In the genomic region with DNA sequence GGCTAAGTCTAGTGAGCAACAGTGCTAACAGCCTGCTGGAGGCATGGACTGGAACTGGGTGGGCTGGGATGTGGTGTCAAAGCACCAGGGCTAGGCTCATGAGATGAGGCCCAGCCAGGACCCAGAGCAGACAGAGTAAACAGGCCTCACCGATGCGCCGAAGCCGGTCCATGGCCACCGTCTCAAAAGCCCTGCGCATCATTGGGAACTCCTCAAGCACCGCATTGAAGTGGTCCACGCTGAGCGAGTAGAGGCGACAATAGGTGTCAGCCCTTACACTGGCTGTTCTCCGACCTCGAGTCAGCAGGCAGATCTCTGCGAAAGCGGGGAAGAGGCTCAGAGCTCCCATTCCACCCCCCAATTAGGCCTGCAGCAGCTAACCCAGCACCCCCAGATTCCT, we compare ENCODE assay signal across 17 mouse cellular contexts. TPM values are rescaled to one million over a fixed set of nuclear protein-coding genes. Genes with fewer than 3 reads are reported as not detected.
A peak's percentile ranks its signal among the peaks of the same experiment; 100 is the strongest.
DNase-seq lines count a peak whose midpoint lies in the region; ATAC-seq lines count a peak whose summit lies in the region.
"Had no signal": no experiment of that assay in that cellular context is flagged by ENCODE, and none has a peak within 500 bp of the region (broad histone marks: within the 10 kb centered on the region; RNA-seq: fewer than 3 reads in every experiment).

No protein-coding gene starts in this region.

- H3K9ac ChIP-seq in forebrain, embryonic 12.5 days = no peak overlapping the region
- no peak overlapping the region for H3K9ac ChIP-seq in kidney, embryonic 16.5 days (replicated peaks; ENCODE audit: low read length)
- H3K9ac ChIP-seq in kidney, embryonic 14.5 days (ENCODE audit: low read depth, low read length) = no peak overlapping the region
- no peak overlapping the region for H3K9ac ChIP-seq in limb, embryonic 12.5 days (replicated peaks)
- no peak overlapping the region for H3K9ac ChIP-seq in liver, embryonic 16.5 days (ENCODE audit: low read depth, low read length)
- H3K9ac ChIP-seq: lung, embryonic 14.5 days had no signal

- no peaks in the 10 kb centered on the region for H3K36me3 ChIP-seq in forebrain, embryonic 10.5 days (replicated peaks)
- H3K36me3 ChIP-seq in forebrain, embryonic 12.5 days (replicated peaks) = peaks cover 9% of the 10 kb centered on the region; the same call in 1 of the 2 replicates
- no peaks in the 10 kb centered on the region for H3K36me3 ChIP-seq in kidney, embryonic 16.5 days (ENCODE audit: insufficient read depth, low read length)
- no peaks in the 10 kb centered on the region for H3K36me3 ChIP-seq in kidney, embryonic 14.5 days (ENCODE audit: control insufficient read depth, insufficient read depth, low read length)
- H3K36me3 ChIP-seq in limb, embryonic 12.5 days = no peaks in the 10 kb centered on the region
- H3K36me3 ChIP-seq in liver, embryonic 16.5 days (ENCODE audit: control insufficient read depth, insufficient read depth) = peaks cover 18% of the 10 kb centered on the region

- DNase-seq in forebrain, embryonic 10.5 days (ENCODE audit: extremely low spot score, low spot score) = no peak
- no peak for DNase-seq in embryo, embryonic 9.5 days (ENCODE audit: extremely low spot score)
- no peak for DNase-seq in left cerebral cortex, adult 9 months (ENCODE audit: low spot score in 2 of 2)
- DNase-seq: cerebellum, adult 9-10 months; heart, adult 18-20 months; kidney, adult 9 months; lung, postnatal 4 days had no signal

- no peaks in the 10 kb centered on the region for H3K9me3 ChIP-seq in forebrain, embryonic 10.5 days
- H3K9me3 ChIP-seq in forebrain, embryonic 12.5 days = no peaks in the 10 kb centered on the region
- no peaks in the 10 kb centered on the region for H3K9me3 ChIP-seq in kidney, embryonic 16.5 days (ENCODE audit: low read length)
- H3K9me3 ChIP-seq in kidney, embryonic 14.5 days (ENCODE audit: control insufficient read depth, low read length) = no peaks in the 10 kb centered on the region
- no peaks in the 10 kb centered on the region for H3K9me3 ChIP-seq in limb, embryonic 12.5 days
- no peaks in the 10 kb centered on the region for H3K9me3 ChIP-seq in liver, embryonic 16.5 days (replicated peaks; ENCODE audit: control insufficient read depth, low read length)
- H3K9me3 ChIP-seq: midbrain, embryonic 10.5 days had no signal

- H3K27ac ChIP-seq in forebrain, embryonic 10.5 days = no peak overlapping the region
- no peak overlapping the region; the same call in 1 of the 2 replicates for H3K27ac ChIP-seq in forebrain, embryonic 12.5 days
- no peak overlapping the region for H3K27ac ChIP-seq in kidney, embryonic 16.5 days (ENCODE audit: low read length)
- no peak overlapping the region for H3K27ac ChIP-seq in kidney, embryonic 14.5 days (ENCODE audit: low read depth, low read length)
- no peak overlapping the region for H3K27ac ChIP-seq in limb, embryonic 12.5 days
- no peak overlapping the region for H3K27ac ChIP-seq in liver, embryonic 16.5 days (ENCODE audit: low read length)

- H3K4me1 ChIP-seq in forebrain, embryonic 10.5 days = peaks cover 45% of the 10 kb centered on the region
- H3K4me1 ChIP-seq in forebrain, embryonic 12.5 days = peaks cover 16% of the 10 kb centered on the region
- peaks cover 9% of the 10 kb centered on the region for H3K4me1 ChIP-seq in kidney, embryonic 16.5 days (ENCODE audit: insufficient read depth, low read length)
- no peaks in the 10 kb centered on the region for H3K4me1 ChIP-seq in kidney, embryonic 14.5 days (ENCODE audit: control insufficient read depth, insufficient read depth, low read length)
- H3K4me1 ChIP-seq in limb, embryonic 12.5 days (replicated peaks) = peaks cover 9% of the 10 kb centered on the region
- H3K4me1 ChIP-seq in liver, embryonic 16.5 days (ENCODE audit: control insufficient read depth, low read depth, low read length) = peaks cover 38% of the 10 kb centered on the region

- H3K27me3 ChIP-seq in forebrain, embryonic 10.5 days (ENCODE audit: poor library complexity, severe bottlenecking) = peaks cover 74% of the 10 kb centered on the region
- H3K27me3 ChIP-seq in forebrain, embryonic 12.5 days = peaks cover 47% of the 10 kb centered on the region
- H3K27me3 ChIP-seq in kidney, embryonic 16.5 days (ENCODE audit: insufficient read depth, low read length) = peaks cover 8% of the 10 kb centered on the region; the same call in 1 of the 2 replicates
- peaks cover 32% of the 10 kb centered on the region for H3K27me3 ChIP-seq in kidney, embryonic 14.5 days (ENCODE audit: control insufficient read depth, insufficient read depth, low read length)
- peaks cover 74% of the 10 kb centered on the region for H3K27me3 ChIP-seq in limb, embryonic 12.5 days
- peaks cover 5% of the 10 kb centered on the region for H3K27me3 ChIP-seq in liver, embryonic 16.5 days (ENCODE audit: control insufficient read depth, insufficient read depth, low read depth, low read length)
- H3K27me3 ChIP-seq: Patski had no signal

- no peak overlapping the region for H3K4me2 ChIP-seq in forebrain, embryonic 12.5 days
- H3K4me2 ChIP-seq in kidney, embryonic 16.5 days (replicated peaks; ENCODE audit: low read depth, low read length) = 0 out of 2 replicates have a peak overlapping the region, but pooled peaks have one; percentile 69
- no peak overlapping the region for H3K4me2 ChIP-seq in kidney, embryonic 14.5 days (replicated peaks; ENCODE audit: low read depth, low read length)
- H3K4me2 ChIP-seq in limb, embryonic 12.5 days = peak overlapping the region; percentile 58
- 0 out of 2 replicates have a peak overlapping the region, but pooled peaks have one; percentile 73 for H3K4me2 ChIP-seq in liver, embryonic 16.5 days (ENCODE audit: low read depth, low read length)

- no peak for ATAC-seq in forebrain, embryonic 12.5 days (ENCODE audit: low FRiP score)
- ATAC-seq in kidney, embryonic 16.5 days (ENCODE audit: low FRiP score, low TSS enrichment) = no peak
- no peak for ATAC-seq in kidney, embryonic 14.5 days (ENCODE audit: low FRiP score, low TSS enrichment)
- no peak for ATAC-seq in limb, embryonic 12.5 days (ENCODE audit: insufficient number of reproducible peaks, insufficient read depth, low FRiP score, low TSS enrichment, low read depth)
- no peak for ATAC-seq in liver, embryonic 16.5 days (ENCODE audit: low read depth)
- ATAC-seq: Patski had no signal

- WGBS in forebrain, embryonic 10.5 days = 75% methylated on average over 14 of the region's 14 CpGs
- 66% methylated on average over 14 of the region's 14 CpGs for WGBS in forebrain, embryonic 12.5 days
- WGBS in kidney, embryonic 16.5 days = 72% methylated on average over 14 of the region's 14 CpGs
- 68% methylated on average over 14 of the region's 14 CpGs for WGBS in kidney, embryonic 14.5 days
- 72% methylated on average over 14 of the region's 14 CpGs for WGBS in limb, embryonic 12.5 days
- 67% methylated on average over 14 of the region's 14 CpGs for WGBS in liver, embryonic 16.5 days (ENCODE audit: insufficient replicate concordance)

- 0 out of 2 replicates have a peak overlapping the region, but pooled peaks have one; percentile 40 for H3K4me3 ChIP-seq in forebrain, embryonic 10.5 days
- no peak overlapping the region for H3K4me3 ChIP-seq in forebrain, embryonic 12.5 days (replicated peaks)
- H3K4me3 ChIP-seq in kidney, embryonic 16.5 days (ENCODE audit: low read length) = no peak overlapping the region
- H3K4me3 ChIP-seq in kidney, embryonic 14.5 days (ENCODE audit: low read length) = no peak overlapping the region
- H3K4me3 ChIP-seq in limb, embryonic 12.5 days (replicated peaks) = no peak overlapping the region
- H3K4me3 ChIP-seq in liver, embryonic 16.5 days (ENCODE audit: low read depth, low read length) = no peak overlapping the region

RNA-seq across cellular contexts. Expression of a gene that starts 11.4 kb away (rescaled TPM):
- polyA plus RNA-seq in forebrain, embryonic 10.5 days (2016; fragmentation: Nextera tagmentation; extraction: Ambion mirVana) = 4.8 and 5.5 TPM in 2 replicates
- 11.2 and 15.1 TPM in 2 replicates for polyA plus RNA-seq in forebrain, embryonic 12.5 days (2016; fragmentation: Nextera tagmentation; extraction: Ambion mirVana)
- 1.8 and 2.0 TPM in 2 replicates for polyA plus RNA-seq in kidney, embryonic 16.5 days (2015; fragmentation: Nextera tagmentation; extraction: Ambion mirVana)
- polyA plus RNA-seq in kidney, embryonic 14.5 days (2014; fragmentation: Nextera tagmentation; extraction: Ambion mirVana) = 0.49 and 0.73 TPM in 2 replicates
- 2.2 and 2.8 TPM in 2 replicates for polyA plus RNA-seq in limb, embryonic 12.5 days (2016; fragmentation: Nextera tagmentation; extraction: Ambion mirVana)
- polyA plus RNA-seq in liver, embryonic 16.5 days (2015; fragmentation: Nextera tagmentation; extraction: Ambion mirVana) = 0.29 and 0.32 TPM in 2 replicates

RNA-seq across cellular contexts. Expression of a gene that starts 12.6 kb away (rescaled TPM):
- 4.5 and 5.6 TPM in 2 replicates for polyA plus RNA-seq in forebrain, embryonic 10.5 days (2016; fragmentation: Nextera tagmentation; extraction: Ambion mirVana)
- polyA plus RNA-seq in forebrain, embryonic 12.5 days (2016; fragmentation: Nextera tagmentation; extraction: Ambion mirVana) = 0.09 and 0.22 TPM in 2 replicates
- polyA plus RNA-seq in kidney, embryonic 16.5 days (2015; fragmentation: Nextera tagmentation; extraction: Ambion mirVana) = 4.7 and 5.0 TPM in 2 replicates
- polyA plus RNA-seq in kidney, embryonic 14.5 days (2014; fragmentation: Nextera tagmentation; extraction: Ambion mirVana) = 1.3 and 1.5 TPM in 2 replicates
- polyA plus RNA-seq in limb, embryonic 12.5 days (2016; fragmentation: Nextera tagmentation; extraction: Ambion mirVana) = 0.24 and 0.36 TPM in 2 replicates
- 102 and 104 TPM in 2 replicates for polyA plus RNA-seq in liver, embryonic 16.5 days (2015; fragmentation: Nextera tagmentation; extraction: Ambion mirVana)
- polyA plus RNA-seq: embryonic facial prominence, embryonic 14.5 days; heart, embryonic 14.5 days had no signal

RNA-seq across cellular contexts. Expression of a gene that starts 16.0 kb away (rescaled TPM):
- polyA plus RNA-seq in forebrain, embryonic 10.5 days (2016; fragmentation: Nextera tagmentation; extraction: Ambion mirVana) = 33.7 and 34.2 TPM in 2 replicates
- polyA plus RNA-seq in forebrain, embryonic 12.5 days (2016; fragmentation: Nextera tagmentation; extraction: Ambion mirVana) = 41.1 and 42.5 TPM in 2 replicates
- polyA plus RNA-seq in kidney, embryonic 16.5 days (2015; fragmentation: Nextera tagmentation; extraction: Ambion mirVana) = 29.1 and 30.6 TPM in 2 replicates
- 33.8 and 35.1 TPM in 2 replicates for polyA plus RNA-seq in kidney, embryonic 14.5 days (2014; fragmentation: Nextera tagmentation; extraction: Ambion mirVana)
- 50.3 and 54.7 TPM in 2 replicates for polyA plus RNA-seq in limb, embryonic 12.5 days (2016; fragmentation: Nextera tagmentation; extraction: Ambion mirVana)
- polyA plus RNA-seq in liver, embryonic 16.5 days (2015; fragmentation: Nextera tagmentation; extraction: Ambion mirVana) = 6.4 and 8.4 TPM in 2 replicates

RNA-seq across cellular contexts. Expression of a gene that starts 28.7 kb away (rescaled TPM):
- 100 and 103 TPM in 2 replicates for polyA plus RNA-seq in forebrain, embryonic 10.5 days (2016; fragmentation: Nextera tagmentation; extraction: Ambion mirVana)
- polyA plus RNA-seq in forebrain, embryonic 12.5 days (2016; fragmentation: Nextera tagmentation; extraction: Ambion mirVana) = 89.7 and 94.4 TPM in 2 replicates
- 140 TPM in 2 replicates for polyA plus RNA-seq in kidney, embryonic 16.5 days (2015; fragmentation: Nextera tagmentation; extraction: Ambion mirVana)
- polyA plus RNA-seq in kidney, embryonic 14.5 days (2014; fragmentation: Nextera tagmentation; extraction: Ambion mirVana) = 84.6 and 107 TPM in 2 replicates
- 102 and 107 TPM in 2 replicates for polyA plus RNA-seq in limb, embryonic 12.5 days (2016; fragmentation: Nextera tagmentation; extraction: Ambion mirVana)
- 47.5 and 49.0 TPM in 2 replicates for polyA plus RNA-seq in liver, embryonic 16.5 days (2015; fragmentation: Nextera tagmentation; extraction: Ambion mirVana)

RNA-seq across cellular contexts. Expression of a gene that starts 34.4 kb away (rescaled TPM):
- 25.1 and 25.6 TPM in 2 replicates for polyA plus RNA-seq in forebrain, embryonic 10.5 days (2016; fragmentation: Nextera tagmentation; extraction: Ambion mirVana)
- polyA plus RNA-seq in forebrain, embryonic 12.5 days (2016; fragmentation: Nextera tagmentation; extraction: Ambion mirVana) = 25.6 and 26.3 TPM in 2 replicates
- 43.6 and 51.2 TPM in 2 replicates for polyA plus RNA-seq in kidney, embryonic 16.5 days (2015; fragmentation: Nextera tagmentation; extraction: Ambion mirVana)
- 34.5 and 49.3 TPM in 2 replicates for polyA plus RNA-seq in kidney, embryonic 14.5 days (2014; fragmentation: Nextera tagmentation; extraction: Ambion mirVana)
- polyA plus RNA-seq in limb, embryonic 12.5 days (2016; fragmentation: Nextera tagmentation; extraction: Ambion mirVana) = 27.4 and 33.8 TPM in 2 replicates
- 2.0 and 2.4 TPM in 2 replicates for polyA plus RNA-seq in liver, embryonic 16.5 days (2015; fragmentation: Nextera tagmentation; extraction: Ambion mirVana)

Comparison
In these comparisons a context has a peak if more than half of its experiments do, and no peak if none do; other contexts are left out.
1. H3K4me2 ChIP-seq: peak in kidney, embryonic 16.5 days (single experiment), limb, embryonic 12.5 days (single experiment) and liver, embryonic 16.5 days (single experiment); none in forebrain, embryonic 12.5 days (single experiment) and kidney, embryonic 14.5 days (single experiment).
2. RNA of a gene that starts 12.6 kb away (polyA plus RNA-seq): 102 to 104 TPM in liver, embryonic 16.5 days; 4.5 to 5.6 TPM in forebrain, embryonic 10.5 days, 4.7 to 5.0 TPM in kidney, embryonic 16.5 days, 1.3 to 1.5 TPM in kidney, embryonic 14.5 days, 0.24 to 0.36 TPM in limb, embryonic 12.5 days and 0.09 to 0.22 TPM in forebrain, embryonic 12.5 days; every median in the first group is over 10 times any median in the second.